Mouse (Mus musculus) C2C12 (cell line): ENCODE measurements around the gene Defb23.

Source experiments
- CTCF ChIP-seq: IDR thresholded peaks from one replicate; pipeline ENCODE4 v1.5.1; 2011; ENCODE audit not compliant: control insufficient read depth, insufficient read depth, insufficient read length
- MAX ChIP-seq: IDR thresholded peaks from one replicate; pipeline ENCODE4 v1.6.1; 2011; ENCODE audit warnings: mild to moderate bottlenecking, control low read depth

GRCm38 (mm10) chr2:152447461-152447860 lies 17.0 kb downstream of the Defb23 start:
- TF ChIP-seq CTCF (no peak), MAX (no peak)
